Mouse (Mus musculus): ENCODE data around the gene Stat3. TPM values are rescaled to one million over a fixed set of nuclear protein-coding genes. Genes with fewer than 3 reads are reported as not detected.
A peak's percentile ranks its signal among the peaks of the same experiment; 100 is the strongest.

The Stat3 gene
- total RNA-seq (2015): 61.5 and 79.5 TPM in 2 replicates
- 103 and 184 TPM in 2 replicates for total RNA-seq (2017)

DNA sequence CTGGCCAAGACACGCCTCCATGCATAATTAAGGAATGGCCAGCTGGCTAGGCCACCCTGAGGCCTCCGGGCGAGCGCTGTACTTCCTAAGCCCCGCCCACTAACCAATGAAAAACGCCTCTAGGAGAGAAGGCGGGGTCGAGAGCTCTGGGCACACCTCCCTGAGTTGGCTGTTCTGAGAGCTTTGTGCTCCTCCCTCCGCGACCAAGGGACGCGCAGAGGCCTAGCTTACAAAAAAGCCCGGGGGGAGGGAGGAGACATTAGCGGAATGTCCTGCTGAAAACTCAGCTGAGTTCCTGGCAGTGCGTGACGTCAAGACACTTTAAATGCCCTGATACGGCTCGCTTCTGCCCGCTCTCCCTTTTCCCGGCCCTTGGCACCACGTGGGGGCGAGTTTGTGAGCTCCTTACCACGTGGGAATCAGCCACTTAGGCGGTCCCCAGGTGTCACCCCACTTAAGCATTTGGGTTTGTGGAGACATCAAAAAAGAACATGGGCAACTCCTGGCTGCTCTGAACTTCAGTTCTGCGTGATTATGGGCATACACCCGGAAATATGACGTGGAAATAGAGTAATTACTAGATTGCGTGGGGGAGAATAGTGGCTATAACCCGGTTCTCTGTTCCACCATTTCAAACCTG lies at the start of gene Stat3:
Gene Stat3, minus strand, starts transcription at position 29 of the 640 bp plus-strand sequence.
- peak; percentile 86 for ATAC-seq (ENCODE audit: poor library complexity, severe bottlenecking)

- no peak for ATAC-seq (ENCODE audit: poor library complexity, severe bottlenecking)
These were observed 49.3 kb upstream of the Stat3 start for GRCm38 (mm10) chr11:100988674-100989073.

GRCm38 (mm10) chr11:100985607-100986006 lies 46.3 kb upstream of the Stat3 start:
- ATAC-seq (ENCODE audit: poor library complexity, severe bottlenecking): no peak

GRCm38 (mm10) chr11:100983778-100984131 lies 44.4 kb upstream of the Stat3 start:
- no peak for ATAC-seq (ENCODE audit: poor library complexity, severe bottlenecking)

- peak; percentile 96 for ATAC-seq (ENCODE audit: poor library complexity, severe bottlenecking)
These were observed 43.9 kb upstream of the Stat3 start for GRCm38 (mm10) chr11:100983125-100983777.

GRCm38 (mm10) chr11:100982087-100982486 lies 42.7 kb upstream of the Stat3 start:
- no peak for ATAC-seq (ENCODE audit: poor library complexity, severe bottlenecking)

- no peak for ATAC-seq (ENCODE audit: poor library complexity, severe bottlenecking)
These were observed 41.9 kb upstream of the Stat3 start for GRCm38 (mm10) chr11:100981236-100981635.

DNA sequence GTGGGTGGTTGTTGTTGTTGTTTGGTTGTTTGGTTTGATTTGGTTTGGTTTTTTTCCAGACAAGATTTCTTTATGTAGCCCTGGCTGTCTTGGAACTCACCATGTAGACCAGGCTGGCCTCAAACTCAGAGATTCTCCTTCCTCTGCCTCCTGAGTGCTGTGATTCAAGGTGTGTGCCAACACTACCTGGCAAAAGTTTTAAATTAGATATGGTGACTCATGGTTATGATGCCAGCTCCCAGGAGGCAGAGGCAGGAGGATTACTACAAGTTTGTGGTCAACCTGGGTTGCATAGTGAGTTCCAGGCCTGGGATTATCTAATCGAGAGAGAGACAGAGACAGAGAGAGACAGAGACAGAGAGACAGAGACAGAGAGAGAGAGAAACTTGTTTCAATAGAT lies 41.1 kb upstream of the Stat3 start:
- ATAC-seq (ENCODE audit: poor library complexity, severe bottlenecking): no peak

DNA sequence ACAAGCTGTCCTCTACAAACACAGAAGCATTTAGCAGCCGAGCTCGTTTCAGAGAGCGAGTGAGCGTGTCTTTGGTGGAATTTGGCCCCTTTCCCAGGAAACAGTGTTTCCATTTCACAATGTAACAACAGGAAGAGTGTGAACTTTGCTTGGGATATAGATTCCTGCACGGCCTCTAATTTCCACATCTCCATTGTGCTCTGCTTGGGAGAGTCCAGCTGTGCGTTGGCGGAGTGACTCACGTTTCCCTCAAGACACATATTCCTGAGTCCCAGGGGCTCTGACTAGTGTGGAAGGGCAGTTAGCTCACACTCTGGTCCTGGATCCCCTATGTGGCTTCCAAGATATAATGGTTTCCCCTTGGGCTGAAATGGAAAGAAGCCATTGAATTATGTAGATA lies 40.5 kb upstream of the Stat3 start:
- no peak for ATAC-seq (ENCODE audit: poor library complexity, severe bottlenecking)

GRCm38 (mm10) chr11:100975241-100975640 lies 35.9 kb upstream of the Stat3 start:
- no peak for ATAC-seq (ENCODE audit: poor library complexity, severe bottlenecking)

DNA sequence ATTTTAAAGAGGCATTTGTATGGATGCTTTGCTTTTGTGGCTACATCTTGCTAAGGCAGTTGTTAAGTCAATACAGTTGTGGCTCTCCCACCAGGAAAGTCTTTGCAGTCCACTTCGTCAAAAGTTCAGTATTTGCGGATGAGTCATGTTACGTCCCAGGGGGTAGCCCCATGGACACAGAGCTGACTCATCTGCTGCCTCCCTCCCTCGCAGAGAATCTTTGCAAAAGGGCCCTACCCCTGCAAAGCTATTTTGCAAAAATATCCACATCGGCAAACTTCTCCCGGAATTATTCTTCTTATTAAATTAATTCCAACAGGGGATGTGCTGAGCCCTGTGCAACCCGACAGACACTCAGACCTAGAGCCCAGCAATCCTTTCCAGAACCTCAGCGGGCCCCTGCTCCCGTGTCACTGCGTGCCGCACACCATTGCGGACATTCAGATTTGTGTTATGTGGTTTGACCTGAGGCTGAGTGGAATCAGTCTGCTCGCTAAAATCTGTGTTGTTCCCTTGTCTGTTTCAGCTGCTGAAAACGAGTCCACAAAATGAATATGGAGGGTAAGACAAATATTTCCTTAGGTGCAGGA lies 35.1 kb upstream of the Stat3 start:
- no peak for ATAC-seq (ENCODE audit: poor library complexity, severe bottlenecking)

DNA sequence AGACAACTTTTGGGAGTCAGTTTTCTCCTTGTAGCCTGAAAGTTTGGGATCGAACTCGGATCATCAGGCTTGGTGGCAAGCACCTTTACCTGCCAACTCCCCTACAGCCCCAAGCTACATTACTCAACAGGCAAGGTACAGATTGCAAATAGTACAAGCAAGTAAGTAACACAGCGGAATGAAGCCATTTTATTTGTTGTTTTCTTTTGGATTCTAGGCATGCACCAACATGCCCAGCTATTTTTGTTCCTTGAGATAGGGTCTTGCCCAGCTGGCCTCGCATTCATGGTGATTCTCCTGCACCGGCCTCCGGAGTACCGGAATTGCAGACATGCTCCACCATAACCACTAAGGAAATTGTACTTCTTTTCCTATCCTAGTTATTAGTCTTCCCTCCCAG lies 33.9 kb upstream of the Stat3 start:
- no peak for ATAC-seq (ENCODE audit: poor library complexity, severe bottlenecking)

- no peak for ATAC-seq (ENCODE audit: poor library complexity, severe bottlenecking)
These were observed 32.1 kb upstream of the Stat3 start for GRCm38 (mm10) chr11:100971455-100971854.

- peak; percentile 38 for ATAC-seq (ENCODE audit: poor library complexity, severe bottlenecking)
These were observed 31.2 kb upstream of the Stat3 start, which contains the start of gene Cavin1 for GRCm38 (mm10) chr11:100970557-100970937. Gene Cavin1, minus strand, starts transcription at chr11:100970887.

DNA sequence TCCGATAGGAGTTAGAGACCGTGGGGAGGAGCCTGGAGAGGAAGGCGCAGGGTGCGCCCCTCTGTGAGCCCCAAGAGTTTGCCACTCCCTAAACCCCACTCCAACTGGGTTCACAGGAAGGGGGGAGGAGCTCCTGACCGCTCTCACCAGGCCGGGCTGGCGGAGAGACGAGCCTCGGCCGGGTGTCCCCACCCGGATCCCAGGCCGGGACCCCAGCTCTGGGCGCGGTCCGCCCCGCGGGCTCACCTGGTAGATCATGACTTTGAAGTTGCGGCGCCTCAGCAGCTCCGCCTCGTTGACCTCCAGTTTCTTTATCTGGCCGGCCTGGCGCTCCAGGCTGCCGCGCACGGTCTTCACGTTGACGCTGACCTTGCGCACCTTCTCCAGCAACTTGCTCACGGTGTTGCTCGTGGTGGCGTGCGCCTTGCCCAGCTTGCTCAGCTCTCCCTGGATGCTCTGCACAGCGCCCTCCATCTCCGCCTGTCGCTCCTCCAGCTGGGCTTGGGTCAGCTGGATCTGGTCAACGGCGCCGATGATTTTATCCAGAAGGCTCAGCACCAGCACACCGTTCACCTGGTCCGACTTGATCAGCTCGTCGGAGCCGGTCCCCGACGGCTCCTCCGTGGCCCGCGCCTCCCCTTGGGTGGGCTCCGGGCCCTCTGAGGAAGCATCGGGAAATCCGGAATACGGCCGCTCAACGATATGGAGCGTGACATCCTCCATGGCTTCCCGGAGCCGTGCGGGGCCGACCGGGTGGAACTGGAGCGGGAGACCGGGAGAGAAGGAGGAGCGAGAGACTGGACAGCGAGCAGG lies 30.6 kb upstream of the Stat3 start:
- ATAC-seq (ENCODE audit: poor library complexity, severe bottlenecking): peak; percentile 51

GRCm38 (mm10) chr11:100969189-100969743 lies 29.9 kb upstream of the Stat3 start:
- no peak; the same call in 1 of the 2 replicates for ATAC-seq (ENCODE audit: poor library complexity, severe bottlenecking)

GRCm38 (mm10) chr11:100968501-100968900 lies 29.2 kb upstream of the Stat3 start:
- no peak for ATAC-seq (ENCODE audit: poor library complexity, severe bottlenecking)

DNA sequence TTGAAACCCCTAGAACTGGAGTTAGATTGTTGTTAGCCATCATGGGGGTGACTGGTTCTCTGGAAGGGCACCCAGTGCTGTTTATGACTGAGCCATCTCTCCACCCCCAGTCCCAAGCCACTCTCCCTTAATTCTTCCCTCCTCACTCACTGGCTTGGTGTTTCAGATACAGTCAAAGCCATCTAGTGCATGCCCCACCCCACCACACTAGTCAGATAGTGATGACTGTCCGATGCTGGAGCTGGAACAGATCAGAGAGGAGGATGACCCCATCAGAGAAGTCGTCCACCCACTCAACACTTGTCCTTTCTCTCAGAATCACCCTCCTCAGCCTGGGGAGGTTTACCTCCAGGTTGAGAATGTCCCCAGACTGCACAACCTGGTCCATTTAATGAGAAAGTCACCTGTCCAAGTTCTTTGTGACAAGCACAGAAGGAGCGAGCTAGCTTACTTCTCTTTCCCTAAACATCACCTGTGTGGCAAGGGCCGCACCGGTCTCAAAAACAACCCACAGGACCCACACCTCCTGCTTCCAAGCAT lies 28.6 kb upstream of the Stat3 start:
- no peak for ATAC-seq (ENCODE audit: poor library complexity, severe bottlenecking)

DNA sequence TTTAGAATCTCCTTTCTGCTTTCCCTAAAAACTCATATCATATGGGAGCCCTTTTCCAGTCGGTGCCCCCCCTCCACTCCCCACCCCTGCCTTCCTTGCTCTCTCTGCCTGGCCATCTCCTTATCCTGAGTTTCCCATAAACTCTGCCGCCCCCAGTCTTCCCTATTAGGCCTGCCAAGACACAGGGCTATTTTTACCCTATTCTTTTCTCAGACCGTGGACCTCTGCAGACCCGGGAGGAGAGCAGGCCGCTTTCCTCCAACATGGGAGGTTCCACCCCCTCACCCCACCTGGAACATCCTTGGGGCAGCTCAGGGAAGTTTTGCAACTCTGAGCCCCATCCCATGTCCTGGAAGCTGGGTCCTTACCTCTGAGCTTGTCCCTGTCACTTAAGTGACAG lies 28.0 kb upstream of the Stat3 start:
- ATAC-seq (ENCODE audit: poor library complexity, severe bottlenecking): no peak

GRCm38 (mm10) chr11:100965760-100966159 lies 26.4 kb upstream of the Stat3 start:
- no peak for ATAC-seq (ENCODE audit: poor library complexity, severe bottlenecking)

All from megakaryocyte, adult 5-6 weeks (primary cell).